Comparison of ENCODE assay signal across 19 mouse cellular contexts in genomic region chr16:5367581-5368119, GRCm38 (mm10).
A peak's percentile ranks its signal among the peaks of the same experiment; 100 is the strongest.
DNase-seq lines count a peak whose midpoint lies in the region; ATAC-seq lines count a peak whose summit lies in the region.
"Had no signal": no experiment of that assay in that cellular context is flagged by ENCODE, and none has a peak within 500 bp of the region (broad histone marks: within the 10 kb centered on the region; RNA-seq: fewer than 3 reads in every experiment).

No protein-coding gene starts in this region.

- ATAC-seq in granulocyte monocyte progenitor cell, adult 5-6 weeks (replicated peaks; ENCODE audit: poor library complexity, severe bottlenecking) = peak; percentile 72
- no peak for ATAC-seq in intestine, embryonic 15.5 days
- ATAC-seq: forebrain, embryonic 14.5 days had no signal

- peaks cover 11% of the 10 kb centered on the region for H3K4me1 ChIP-seq in heart, embryonic 10.5 days
- 0 out of 2 replicates have a peak, but pooled peaks cover 4% of the 10 kb centered on the region for H3K4me1 ChIP-seq in intestine, embryonic 15.5 days (replicated peaks)
- H3K4me1 ChIP-seq: neural tube, embryonic 13.5 days had no signal

- intact Hi-C loops in heart, postnatal 36 days (cut with DNase I) = no loop called here

- H3K36me3 ChIP-seq in heart, embryonic 10.5 days = no peaks in the 10 kb centered on the region
- no peaks in the 10 kb centered on the region for H3K36me3 ChIP-seq in intestine, embryonic 15.5 days
- H3K36me3 ChIP-seq: embryonic facial prominence, embryonic 10.5 days; hindbrain, embryonic 10.5 days; neural tube, embryonic 13.5 days had no signal

- no peaks in the 10 kb centered on the region for H3K9me3 ChIP-seq in heart, embryonic 10.5 days
- H3K9me3 ChIP-seq in intestine, embryonic 15.5 days = no peaks in the 10 kb centered on the region
- H3K9me3 ChIP-seq: embryonic facial prominence, embryonic 10.5 days; hindbrain, embryonic 10.5 days; neural tube, embryonic 13.5 days had no signal

- peak; percentile 68 for DNase-seq in heart, embryonic 10.5 days (ENCODE audit: low spot score)
- no peak for DNase-seq in heart, postnatal 36 days
- DNase-seq in retina, postnatal 1 day = peak; percentile 18
- DNase-seq in retina, embryonic 14.5 days (ENCODE audit: low spot score) = no peak
- no peak for DNase-seq in urinary bladder, adult 2 months (ENCODE audit: low spot score)
- DNase-seq: adrenal gland, adult 8-10 months; cerebellum, adult 18-20 months; cerebellum, postnatal 36 days; lung, postnatal 14 days; thymus, postnatal 36 days had no signal

- H3K4me2 ChIP-seq in intestine, embryonic 15.5 days (replicated peaks) = no peak overlapping the region
- H3K4me2 ChIP-seq: midbrain, embryonic 11.5 days; neural tube, embryonic 13.5 days had no signal

- H3K4me3 ChIP-seq in heart, embryonic 10.5 days = no peak overlapping the region
- no peak overlapping the region for H3K4me3 ChIP-seq in intestine, embryonic 15.5 days (replicated peaks)
- H3K4me3 ChIP-seq: embryonic facial prominence, embryonic 10.5 days; hindbrain, embryonic 10.5 days; neural tube, embryonic 13.5 days had no signal

- no peak overlapping the region for H3K27ac ChIP-seq in heart, embryonic 10.5 days
- no peak overlapping the region for H3K27ac ChIP-seq in intestine, embryonic 15.5 days
- H3K27ac ChIP-seq: embryonic facial prominence, embryonic 10.5 days; liver, embryonic 14.5 days; neural tube, embryonic 13.5 days; stomach, postnatal 0 days had no signal

- 77% methylated on average over 10 of the region's 10 CpGs for WGBS in heart, embryonic 10.5 days
- WGBS in intestine, embryonic 15.5 days = 74% methylated on average over 10 of the region's 10 CpGs

- H3K9ac ChIP-seq in intestine, embryonic 15.5 days = no peak overlapping the region
- H3K9ac ChIP-seq: liver, embryonic 14.5 days; neural tube, embryonic 13.5 days had no signal

- no peaks in the 10 kb centered on the region for H3K27me3 ChIP-seq in heart, embryonic 10.5 days (ENCODE audit: insufficient read depth, poor library complexity, severe bottlenecking)
- H3K27me3 ChIP-seq in intestine, embryonic 15.5 days (replicated peaks) = no peaks in the 10 kb centered on the region
- H3K27me3 ChIP-seq: neural tube, embryonic 13.5 days had no signal

Comparison
In these comparisons a context has a peak if more than half of its experiments do, and no peak if none do; other contexts are left out.
1. DNase-seq: peak in heart, embryonic 10.5 days (single experiment) and retina, postnatal 1 day (single experiment); none in heart, postnatal 36 days (0 of 2), retina, embryonic 14.5 days (single experiment) and urinary bladder, adult 2 months (single experiment).